Mouse (Mus musculus) T-cell, adult 66 days (primary cell): Measurements from ENCODE around the gene Krt33a. TPM values are rescaled to one million over a fixed set of nuclear protein-coding genes. Genes with fewer than 3 reads are reported as not detected.

Source experiments
- total RNA-seq, 2 experiments: library from RNA; stranded (reverse); gene quantifications; 3 replicates in 1 of 2; 4 replicates in 1 of 2; pipeline ENCODE4 v1.2.4; 2023

Krt33a gene
- total RNA-seq: not detected

DNA sequence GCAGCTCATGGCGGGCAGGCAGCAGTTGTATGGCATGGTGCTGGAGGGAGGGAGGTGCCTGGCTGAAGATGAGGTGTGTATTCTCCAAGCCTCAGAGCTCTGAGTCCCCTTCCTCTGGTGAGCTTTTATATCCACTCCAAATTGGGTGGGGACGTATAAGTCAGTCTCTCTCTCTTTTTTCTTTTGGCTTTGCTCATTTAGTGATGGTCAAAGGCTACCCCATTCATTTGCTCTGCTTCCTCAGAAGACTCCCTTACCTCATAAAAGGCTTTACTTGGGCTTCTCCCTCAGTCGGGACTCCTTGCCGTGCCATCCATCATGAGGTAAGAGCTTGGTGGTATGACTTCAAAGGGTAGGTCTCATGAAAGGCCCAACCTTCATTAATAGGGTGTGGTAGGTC lies at the start of gene Krt33a:
Gene Krt33a, minus strand, starts transcription at position 101 of the 400 bp plus-strand sequence.

GRCm38 (mm10) chr11:100050451-100050850 lies 34.4 kb upstream of the Krt33a start, which contains the start of gene Krt31:
TSS of gene Krt31 (minus strand) at chr11:100050551.

DNA sequence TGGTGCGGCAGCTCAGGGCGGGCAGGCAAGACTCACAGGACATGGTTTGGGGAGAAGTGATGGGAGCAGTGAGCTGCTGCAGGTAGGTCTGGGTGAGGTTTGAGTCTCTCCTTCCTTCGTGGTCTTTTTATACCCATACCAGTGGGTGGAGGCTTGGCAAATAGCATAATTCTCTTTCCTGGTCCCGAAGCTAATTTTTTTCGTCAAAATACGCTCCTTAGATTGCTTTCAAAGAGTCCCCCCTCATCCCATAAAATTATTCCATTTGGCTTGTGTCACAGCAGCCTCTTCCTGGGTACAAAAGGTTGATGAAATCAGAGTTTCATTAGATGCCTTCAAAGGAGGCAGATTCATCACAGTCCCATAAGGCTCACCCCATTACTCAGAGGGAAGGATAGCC lies 25.4 kb upstream of the Krt33a start, which contains the start of gene Krt34:
Gene Krt34, minus strand, starts transcription at position 101 of the 400 bp plus-strand sequence.

GRCm38 (mm10) chr11:100029768-100030167 lies 13.8 kb upstream of the Krt33a start, which contains the start of gene Krt33b:
TSS of gene Krt33b (minus strand) at chr11:100029868.

DNA sequence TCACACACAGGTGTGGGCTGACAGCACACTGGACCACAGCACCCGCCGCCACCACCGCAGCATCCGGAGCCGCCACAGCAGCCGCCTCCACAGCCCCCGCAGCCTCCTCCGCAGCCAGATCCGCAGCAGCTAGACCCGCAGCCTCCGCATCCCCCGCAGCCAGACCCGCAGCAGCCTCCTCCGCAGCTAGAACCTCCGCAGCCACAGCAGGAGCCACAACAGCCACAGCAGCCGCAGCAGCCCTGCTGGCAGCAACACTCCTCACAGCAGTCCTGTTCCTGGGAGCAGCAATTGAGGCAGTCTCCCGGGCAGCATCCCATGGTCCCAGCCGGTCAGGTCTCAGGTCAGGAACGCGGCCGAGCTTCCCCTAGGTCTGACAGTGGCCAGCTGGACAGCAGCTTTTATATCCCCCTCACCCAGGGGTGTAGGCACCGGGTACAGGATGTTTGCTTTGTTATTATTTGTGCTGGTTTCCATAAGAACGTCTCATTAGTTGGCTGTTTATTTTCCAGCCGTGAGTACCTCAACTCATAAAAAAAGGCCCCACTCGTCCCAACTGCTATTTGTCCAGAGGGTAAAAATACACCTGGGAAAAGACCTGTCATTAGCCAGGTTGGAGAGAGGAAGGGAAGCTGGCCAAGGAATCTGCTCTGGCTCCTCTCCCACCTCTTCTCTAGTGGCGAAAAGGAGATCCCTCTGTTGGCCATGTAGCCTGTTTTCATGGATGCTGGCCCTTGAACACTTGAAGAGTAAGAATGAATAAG lies 22.2 kb downstream of the Krt33a start, which contains the start of gene Krtap17-1:
Gene Krtap17-1, minus strand, starts transcription at position 375 of the 764 bp plus-strand sequence.

GRCm38 (mm10) chr11:99986180-99986647 lies 29.8 kb downstream of the Krt33a start, which contains the start of gene Krtap16-1:
TSS of gene Krtap16-1 (minus strand) at chr11:99986597.

GRCm38 (mm10) chr11:99978953-99979352 lies 37.1 kb downstream of the Krt33a start, which contains the start of gene Krtap29-1:
TSS of gene Krtap29-1 (minus strand) at chr11:99979053.

Other genes with a start within 250 kb of the Krt33a start
- not detected for gene Gm11595, start 243.3 kb downstream of the Krt33a start, total RNA-seq
- not detected for gene Krtap4-8, start 235.5 kb downstream of the Krt33a start, total RNA-seq
- not detected for gene Krtap4-9, start 231.0 kb downstream of the Krt33a start, total RNA-seq
- gene Gm11596, start 222.7 kb downstream of the Krt33a start, total RNA-seq: not detected
- gene Gm11569, start 217.3 kb downstream of the Krt33a start, total RNA-seq: not detected
- not detected for gene Gm11554, start 211.8 kb downstream of the Krt33a start, total RNA-seq
- not detected for gene Krtap4-13, start 206.3 kb downstream of the Krt33a start, total RNA-seq
- not detected for gene Gm11564, start 200.5 kb downstream of the Krt33a start, total RNA-seq
- gene 2300003K06Rik, start 178.1 kb downstream of the Krt33a start, total RNA-seq: not detected
- not detected for gene Krtap4-16, start 164.6 kb downstream of the Krt33a start, total RNA-seq
- gene Gm11568, start 158.3 kb downstream of the Krt33a start, total RNA-seq: not detected
- gene Gm11559, start 151.7 kb downstream of the Krt33a start, total RNA-seq: not detected
- not detected for gene Krtap9-1, start 142.8 kb downstream of the Krt33a start, total RNA-seq
- gene Gm11567, start 137.0 kb downstream of the Krt33a start, total RNA-seq: not detected
- gene Krtap31-1, start 108.3 kb downstream of the Krt33a start, total RNA-seq: not detected
- not detected for gene Gm11565, start 101.5 kb downstream of the Krt33a start, total RNA-seq
- gene Krtap31-2, start 79.9 kb downstream of the Krt33a start, total RNA-seq: not detected
- not detected for gene Krtap9-5, start 67.7 kb downstream of the Krt33a start, total RNA-seq
- not detected for gene Krtap29-1, start 37.2 kb downstream of the Krt33a start, total RNA-seq
- not detected for gene Krtap16-1, start 29.6 kb downstream of the Krt33a start, total RNA-seq
- gene Krtap17-1, start 22.2 kb downstream of the Krt33a start, total RNA-seq: not detected
- not detected for gene Krt33b, start 13.7 kb upstream of the Krt33a start, total RNA-seq
- not detected for gene Krt34, start 25.3 kb upstream of the Krt33a start, total RNA-seq
- not detected for gene Krt31, start 34.3 kb upstream of the Krt33a start, total RNA-seq
- gene Krt32, start 72.0 kb upstream of the Krt33a start, total RNA-seq: not detected
- gene Krt35, start 80.0 kb upstream of the Krt33a start, total RNA-seq: not detected
- gene Krt36, start 89.4 kb upstream of the Krt33a start, total RNA-seq: not detected
- not detected for gene Krt13, start 105.4 kb upstream of the Krt33a start, total RNA-seq
- not detected for gene Krt15, start 119.7 kb upstream of the Krt33a start, total RNA-seq
- gene Krt19, start 132.5 kb upstream of the Krt33a start, total RNA-seq: not detected
- gene Krt9, start 177.0 kb upstream of the Krt33a start, total RNA-seq: not detected
- not detected for gene Krt14, start 191.3 kb upstream of the Krt33a start, total RNA-seq
- not detected for gene Krt16, start 232.7 kb upstream of the Krt33a start, total RNA-seq
- gene Krt17, start 244.8 kb upstream of the Krt33a start, total RNA-seq: not detected